Mouse (Mus musculus): ENCODE data around the gene 4930522L14Rik. TPM values are rescaled to one million over a fixed set of nuclear protein-coding genes. Genes with fewer than 3 reads are reported as not detected.

4930522L14Rik gene
- polyA plus RNA-seq, 1 experiment from 2014 or later: 6.0 TPM

Other genes starting within 250 kb of the 4930522L14Rik start
- 8.8 and 9.0 TPM in 2 replicates for gene Crlf2, start 192.9 kb downstream of the 4930522L14Rik start, polyA plus RNA-seq (2016; fragmentation: Nextera tagmentation; extraction: Ambion mirVana)
- 2.1 and 2.4 TPM in 2 replicates for gene 5430403G16Rik, start 60.8 kb downstream of the 4930522L14Rik start, polyA plus RNA-seq (2016; fragmentation: Nextera tagmentation; extraction: Ambion mirVana)
- 0.52 and 0.53 TPM in 2 replicates for gene Gm15446, start 171.5 kb upstream of the 4930522L14Rik start, polyA plus RNA-seq (2016; fragmentation: Nextera tagmentation; extraction: Ambion mirVana)
- 22.2 and 25.1 TPM in 2 replicates for gene Zfp932, start 244.6 kb upstream of the 4930522L14Rik start, polyA plus RNA-seq (2016; fragmentation: Nextera tagmentation; extraction: Ambion mirVana)

Data from hindbrain, embryonic 12.5 days (tissue).